ENCODE assay signal across 11 mouse cellular contexts in the genomic region with DNA sequence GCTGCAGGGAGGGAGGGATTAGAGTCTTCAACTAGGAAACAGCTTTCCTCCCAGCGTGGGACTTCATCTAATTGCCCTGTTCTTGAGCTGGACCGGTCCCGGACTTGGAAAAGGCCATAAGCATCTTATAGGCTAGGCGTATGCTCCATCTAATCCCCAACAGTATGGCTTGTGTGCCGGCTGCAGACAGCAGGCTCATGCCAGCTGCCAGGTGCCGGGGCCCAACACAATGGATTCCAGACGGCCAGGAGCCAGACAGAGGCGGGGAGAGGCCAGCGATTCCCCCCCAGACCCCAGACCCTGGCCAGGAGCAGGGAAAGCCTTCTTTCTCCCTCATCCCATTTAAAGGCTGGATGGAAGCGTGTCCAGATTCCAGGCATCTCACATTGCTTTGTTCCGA.
DNase-seq lines count a peak whose midpoint lies in the region; ATAC-seq lines count a peak whose summit lies in the region.
"Had no signal": no experiment of that assay in that cellular context is flagged by ENCODE, and none has a peak within 500 bp of the region (broad histone marks: within the 10 kb centered on the region; RNA-seq: fewer than 3 reads in every experiment).

No protein-coding gene starts in this region.

- no peaks in the 10 kb centered on the region for H3K9me3 ChIP-seq in forebrain, embryonic 13.5 days (replicated peaks)
- no peaks in the 10 kb centered on the region for H3K9me3 ChIP-seq in limb, embryonic 13.5 days
- H3K9me3 ChIP-seq: heart, embryonic 13.5 days; stomach, embryonic 15.5 days had no signal

- H3K36me3 ChIP-seq in forebrain, embryonic 13.5 days (ENCODE audit: poor library complexity, severe bottlenecking) = no peaks in the 10 kb centered on the region
- no peaks in the 10 kb centered on the region for H3K36me3 ChIP-seq in limb, embryonic 13.5 days
- H3K36me3 ChIP-seq: heart, embryonic 13.5 days; stomach, embryonic 15.5 days had no signal

- peak overlapping the region; percentile 12; the same call in 1 of the 2 replicates for H3K9ac ChIP-seq in forebrain, embryonic 13.5 days
- no peak overlapping the region for H3K9ac ChIP-seq in limb, embryonic 13.5 days
- H3K9ac ChIP-seq: heart, embryonic 13.5 days; stomach, embryonic 15.5 days had no signal

- ATAC-seq in forebrain, embryonic 13.5 days = peak; percentile 76
- ATAC-seq in limb, embryonic 13.5 days (ENCODE audit: low FRiP score, low read depth) = peak; percentile 90
- ATAC-seq in inflammation-experienced regulatory T-cells, adult 6 months = no peak
- ATAC-seq: activated CD4-positive, CD25-positive, alpha-beta regulatory T cell, adult 4 months had no signal

- H3K4me1 ChIP-seq in forebrain, embryonic 13.5 days = peaks cover 9% of the 10 kb centered on the region; the same call in 1 of the 2 replicates
- peaks cover 18% of the 10 kb centered on the region for H3K4me1 ChIP-seq in limb, embryonic 13.5 days
- H3K4me1 ChIP-seq: heart, embryonic 13.5 days; stomach, embryonic 15.5 days had no signal

- peak overlapping the region; percentile 15; the same call in 1 of the 2 replicates for H3K4me2 ChIP-seq in forebrain, embryonic 13.5 days
- peak overlapping the region; percentile 36 for H3K4me2 ChIP-seq in limb, embryonic 13.5 days (replicated peaks)
- H3K4me2 ChIP-seq: heart, embryonic 13.5 days; stomach, embryonic 15.5 days had no signal

- peak overlapping the region; percentile 41 for H3K27ac ChIP-seq in forebrain, embryonic 13.5 days
- peak overlapping the region; percentile 75; the same call in 1 of the 2 replicates for H3K27ac ChIP-seq in limb, embryonic 13.5 days
- H3K27ac ChIP-seq: heart, embryonic 13.5 days; stomach, embryonic 15.5 days had no signal

- H3K4me3 ChIP-seq in forebrain, embryonic 13.5 days = no peak overlapping the region
- no peak overlapping the region for H3K4me3 ChIP-seq in limb, embryonic 13.5 days
- H3K4me3 ChIP-seq: heart, embryonic 13.5 days; stomach, embryonic 15.5 days had no signal

- intact Hi-C loops in left cerebral cortex, postnatal 4 days (cut with DNase I) = no loop called here

- WGBS in forebrain, embryonic 13.5 days = 15% methylated on average over 11 of the region's 11 CpGs
- WGBS in limb, embryonic 13.5 days = 14% methylated on average over 11 of the region's 11 CpGs

- DNase-seq in left cerebral cortex, postnatal 4 days = peak; percentile 87
- no peak for DNase-seq in left cerebral cortex, adult 18-20 months (ENCODE audit: low spot score in 2 of 2)
- peak; percentile 64 for DNase-seq in retina, postnatal 7 days (ENCODE audit: low read depth, low spot score)
- DNase-seq in left cerebral cortex, adult 9 months (ENCODE audit: low spot score in 2 of 2) = no peak
- no peak for DNase-seq in kidney, adult 11 months

- H3K27me3 ChIP-seq in forebrain, embryonic 13.5 days = no peaks in the 10 kb centered on the region
- H3K27me3 ChIP-seq in limb, embryonic 13.5 days = no peaks in the 10 kb centered on the region
- H3K27me3 ChIP-seq: heart, embryonic 13.5 days; stomach, embryonic 15.5 days had no signal

Comparison
In these comparisons a context has a peak if more than half of its experiments do, and no peak if none do; other contexts are left out.
1. DNase-seq: peak in left cerebral cortex, postnatal 4 days (single experiment) and retina, postnatal 7 days (single experiment); none in left cerebral cortex, adult 18-20 months (0 of 2), left cerebral cortex, adult 9 months (0 of 2) and kidney, adult 11 months (single experiment).